Comparison of ENCODE assay signal across 24 mouse cellular contexts in genomic region chr7:44551301-44551700, GRCm38 (mm10). TPM values are rescaled to one million over a fixed set of nuclear protein-coding genes. Genes with fewer than 3 reads are reported as not detected.
DNase-seq lines count a peak whose midpoint lies in the region; ATAC-seq lines count a peak whose summit lies in the region.
"Had no signal": no experiment of that assay in that cellular context is flagged by ENCODE, and none has a peak within 500 bp of the region (broad histone marks: within the 10 kb centered on the region; RNA-seq: fewer than 3 reads in every experiment).

No protein-coding gene starts in this region.

- H3K4me3 ChIP-seq in limb, embryonic 10.5 days: 0 out of 2 replicates have a peak overlapping the region, but pooled peaks have one; percentile 17
- H3K4me3 ChIP-seq: gastrocnemius, adult 2 months; heart, embryonic 15.5 days; intestine, embryonic 15.5 days had no signal

- H3K4me1 ChIP-seq in limb, embryonic 10.5 days: peaks cover 29% of the 10 kb centered on the region

- ATAC-seq in cerebellum, adult (ENCODE audit: insufficient number of reproducible peaks, low FRiP score, low TSS enrichment): no peak
- no peak for ATAC-seq in monocyte, adult 5-6 weeks (replicated peaks; ENCODE audit: insufficient number of reproducible peaks, low FRiP score, low TSS enrichment, poor library complexity, severe bottlenecking)
- ATAC-seq: forebrain, postnatal 0 days; intestine, embryonic 15.5 days had no signal

- H3K27ac ChIP-seq in limb, embryonic 10.5 days: no peak overlapping the region
- H3K27ac ChIP-seq: gastrocnemius, adult 2 months; heart, embryonic 15.5 days; hindbrain, embryonic 10.5 days; hindbrain, embryonic 14.5 days; intestine, embryonic 15.5 days had no signal

- H3K9me3 ChIP-seq in limb, embryonic 10.5 days (replicated peaks): no peaks in the 10 kb centered on the region
- H3K9me3 ChIP-seq: G1E; heart, embryonic 15.5 days; intestine, embryonic 15.5 days had no signal

- DNase-seq in cerebellum, adult 9-11 months: peak; percentile 49
- DNase-seq in heart, postnatal 4 days: peak; percentile 5
- DNase-seq in heart, adult 8-10 months (ENCODE audit: low spot score): no peak
- DNase-seq in thymus, postnatal 4 days: peak; percentile 20
- DNase-seq in thymus, postnatal 0 days (ENCODE audit: low spot score): no peak
- no peak for DNase-seq in limb, embryonic 10.5 days (ENCODE audit: low spot score)
- DNase-seq: adrenal gland, adult 8-10 months; adrenal gland, postnatal 36 days; forebrain, postnatal 0 days; gastrocnemius, postnatal 25 days; heart, postnatal 14 days; kidney, adult 18-20 months had no signal

- 95% methylated on average over 21 of the region's 21 CpGs for WGBS in limb, embryonic 10.5 days

- H3K36me3 ChIP-seq in limb, embryonic 10.5 days: peaks cover 41% of the 10 kb centered on the region

- no peaks in the 10 kb centered on the region for H3K27me3 ChIP-seq in limb, embryonic 10.5 days (ENCODE audit: low read depth, poor library complexity, severe bottlenecking)
- H3K27me3 ChIP-seq: intestine, embryonic 15.5 days had no signal

RNA-seq across cellular contexts. Expression of gene Nr1h2, which starts 2.5 kb away (rescaled TPM):
- total RNA-seq in heart, postnatal 4 days (2021): 10 to 100 TPM; 45.5 to 47.2 TPM
- total RNA-seq in heart, adult 8-10 months (2022): 10 to 100 TPM; 42.6 to 56.6 (median 45.5) TPM
- 96.9 and 101 TPM in 2 replicates for polyA plus RNA-seq in thymus, postnatal 0 days (2015; fragmentation: Nextera tagmentation; extraction: Ambion mirVana)
- 74.5 and 82.2 TPM in 2 replicates for polyA plus RNA-seq in limb, embryonic 10.5 days (2016; fragmentation: Nextera tagmentation; extraction: Ambion mirVana)
- total RNA-seq in monocyte, adult 5-6 weeks (2017): 140 to 243 TPM (median 153 TPM) in 3 replicates

RNA-seq across cellular contexts. Expression of gene Pold1, which starts 2.7 kb away (rescaled TPM):
- 10 to 100 TPM; 42.4 to 46.5 TPM for total RNA-seq in heart, postnatal 4 days (2021)
- 10 to 100 TPM; 13.4 to 15.9 (median 14.9) TPM for total RNA-seq in heart, adult 8-10 months (2022)
- polyA plus RNA-seq in thymus, postnatal 0 days (2015; fragmentation: Nextera tagmentation; extraction: Ambion mirVana): 104 and 118 TPM in 2 replicates
- polyA plus RNA-seq in limb, embryonic 10.5 days (2016; fragmentation: Nextera tagmentation; extraction: Ambion mirVana): 175 and 184 TPM in 2 replicates
- total RNA-seq in monocyte, adult 5-6 weeks (2017): 16.1 to 42.8 TPM (median 23.8 TPM) in 3 replicates

RNA-seq across cellular contexts. Expression of gene Spib, which starts 19.4 kb away (rescaled TPM):
- under 1 TPM; 0.43 to 0.76 TPM for total RNA-seq in heart, postnatal 4 days (2021)
- total RNA-seq in heart, adult 8-10 months (2022): 1 to 10 TPM in 1 of 4 experiments, under 1 TPM in 3; 0.13 to 1.3 (median 0.27) TPM
- 16.3 and 17.7 TPM in 2 replicates for polyA plus RNA-seq in thymus, postnatal 0 days (2015; fragmentation: Nextera tagmentation; extraction: Ambion mirVana)
- 0.20 TPM in 1 of 2 replicates, not detected in the other for polyA plus RNA-seq in limb, embryonic 10.5 days (2016; fragmentation: Nextera tagmentation; extraction: Ambion mirVana)
- 11.0 to 17.1 TPM (median 14.5 TPM) in 3 replicates for total RNA-seq in monocyte, adult 5-6 weeks (2017)
- total RNA-seq: common myeloid progenitor, adult 5-6 weeks; G1E; granulocyte monocyte progenitor cell, adult 5-6 weeks had no signal
- polyA plus RNA-seq: forebrain, postnatal 0 days; G1E; heart, embryonic 11.5 days; hindbrain, embryonic 10.5 days had no signal

RNA-seq across cellular contexts. Expression of gene Napsa, which starts 20.9 kb away (rescaled TPM):
- under 1 TPM; 0.50 to 0.59 TPM for total RNA-seq in heart, postnatal 4 days (2021)
- total RNA-seq in heart, adult 8-10 months (2022): 1 to 10 TPM in 1 of 4 experiments, under 1 TPM in 3; 0.28 to 1.9 (median 0.37) TPM
- 11.1 and 11.3 TPM in 2 replicates for polyA plus RNA-seq in thymus, postnatal 0 days (2015; fragmentation: Nextera tagmentation; extraction: Ambion mirVana)
- polyA plus RNA-seq in limb, embryonic 10.5 days (2016; fragmentation: Nextera tagmentation; extraction: Ambion mirVana): 0.14 and 0.20 TPM in 2 replicates
- 162 to 248 TPM (median 207 TPM) in 3 replicates for total RNA-seq in monocyte, adult 5-6 weeks (2017)
- polyA plus RNA-seq: C2C12 had no signal

RNA-seq across cellular contexts. Expression of gene Mybpc2, which starts 26.8 kb away (rescaled TPM):
- total RNA-seq in heart, postnatal 4 days (2021): 10 to 100 TPM; 15.3 to 15.8 TPM
- total RNA-seq in heart, adult 8-10 months (2022): 10 to 100 TPM; 14.6 to 21.4 (median 17.7) TPM
- polyA plus RNA-seq in thymus, postnatal 0 days (2015; fragmentation: Nextera tagmentation; extraction: Ambion mirVana): 0.55 TPM in 2 replicates
- polyA plus RNA-seq in limb, embryonic 10.5 days (2016; fragmentation: Nextera tagmentation; extraction: Ambion mirVana): 0.05 and 0.11 TPM in 2 replicates
- total RNA-seq in monocyte, adult 5-6 weeks (2017): 10.7 TPM in 1 of 3 replicates, not detected in the others
- total RNA-seq: adrenal gland, postnatal 36 days; common myeloid progenitor, adult 5-6 weeks; granulocyte monocyte progenitor cell, adult 5-6 weeks had no signal
- polyA plus RNA-seq: C2C12, G1E had no signal

Comparison
In these comparisons a context has a peak if more than half of its experiments do, and no peak if none do; other contexts are left out.
1. DNase-seq: peak in cerebellum, adult 9-11 months (single experiment), heart, postnatal 4 days (single experiment) and thymus, postnatal 4 days (single experiment); none in heart, adult 8-10 months (single experiment), thymus, postnatal 0 days (single experiment) and limb, embryonic 10.5 days (single experiment).